Mouse (Mus musculus): ENCODE data around the gene Smc3. TPM values are rescaled to one million over a fixed set of nuclear protein-coding genes. Genes with fewer than 3 reads are reported as not detected.

Gene Smc3
- total RNA-seq, 1 experiment, result 76.0 TPM

GRCm38 (mm10) chr19:53665391-53665790 is 65.2 kb downstream of the Smc3 start:
- H3K9ac ChIP-seq (ENCODE audit: insufficient read depth, low read depth, low read length, poor library complexity, severe bottlenecking), result no peak overlapping the region
- H3K9me3 ChIP-seq (ENCODE audit: control insufficient read depth, insufficient read depth, low read depth, low read length), result no peaks in the 10 kb centered on the region
- DNase-seq (ENCODE audit: low read depth, low spot score), result no peak
- in situ Hi-C loops (cut with MboI; ENCODE audit: low sequenced_read_pairs in 2 of 2, unreplicated experiment in 2 of 2), result no loop called here
- peaks cover 0 to 5% of the 10 kb centered on the region in 2 experiments; a peak in 1 of 4 replicates for H3K4me1 ChIP-seq (ENCODE audit: control insufficient read depth in 2 of 2, insufficient read depth in 2 of 2, low read length in 2 of 2, poor library complexity in 1 of 2)
- H3K27ac ChIP-seq (ENCODE audit: insufficient read depth, low read depth, low read length, poor library complexity, severe bottlenecking), result no peak overlapping the region
- H3K4me3 ChIP-seq (ENCODE audit: insufficient read depth in 1 of 2, low read depth in 1 of 2, low read length in 2 of 2, poor library complexity in 1 of 2, severe bottlenecking in 1 of 2), result no peak overlapping the region
- TF ChIP-seq ZNF384 (IDR thresholded peaks at IDR 0.05; ENCODE audit: low read depth, low read length) (no peak), ZC3H11A (IDR thresholded peaks at IDR 0.05; ENCODE audit: borderline replicate concordance, low read depth, low read length) (no peak), MAFK (IDR thresholded peaks at IDR 0.05; ENCODE audit: insufficient read depth, low read depth, low read length) (no peak), HCFC1 (IDR thresholded peaks at IDR 0.05; ENCODE audit: borderline replicate concordance, insufficient read depth, low read length) (no peak), CHD2 (IDR thresholded peaks at IDR 0.05; ENCODE audit: low read depth, low read length) (no peak)
- H3K36me3 ChIP-seq (ENCODE audit: control insufficient read depth, insufficient read depth, low read length, poor library complexity, severe bottlenecking), result no peaks in the 10 kb centered on the region

GRCm38 (mm10) chr19:53666708-53667107 is 66.5 kb downstream of the Smc3 start:
- in situ Hi-C loops (cut with MboI; ENCODE audit: low sequenced_read_pairs in 2 of 2, unreplicated experiment in 2 of 2), result no loop called here
- H3K4me1 ChIP-seq (ENCODE audit: control insufficient read depth in 2 of 2, insufficient read depth in 2 of 2, low read length in 2 of 2, poor library complexity in 1 of 2), result peaks cover 0 to 5% of the 10 kb centered on the region in 2 experiments; a peak in 1 of 4 replicates
- no peaks in the 10 kb centered on the region for H3K9me3 ChIP-seq (ENCODE audit: control insufficient read depth, insufficient read depth, low read depth, low read length)
- no peak overlapping the region for H3K4me3 ChIP-seq (ENCODE audit: insufficient read depth in 1 of 2, low read depth in 1 of 2, low read length in 2 of 2, poor library complexity in 1 of 2, severe bottlenecking in 1 of 2)
- H3K36me3 ChIP-seq (ENCODE audit: control insufficient read depth, insufficient read depth, low read length, poor library complexity, severe bottlenecking), result no peaks in the 10 kb centered on the region
- no peak for DNase-seq (ENCODE audit: low read depth, low spot score)
- H3K9ac ChIP-seq (ENCODE audit: insufficient read depth, low read depth, low read length, poor library complexity, severe bottlenecking), result no peak overlapping the region
- no peak overlapping the region for H3K27ac ChIP-seq (ENCODE audit: insufficient read depth, low read depth, low read length, poor library complexity, severe bottlenecking)
- no peak for TF ChIP-seq HCFC1 (IDR thresholded peaks at IDR 0.05; ENCODE audit: borderline replicate concordance, insufficient read depth, low read length)
- TF ChIP-seq MAFK (IDR thresholded peaks at IDR 0.05; ENCODE audit: insufficient read depth, low read depth, low read length), result no peak
- no peak for TF ChIP-seq ZNF384 (IDR thresholded peaks at IDR 0.05; ENCODE audit: low read depth, low read length)
- TF ChIP-seq CHD2 (IDR thresholded peaks at IDR 0.05; ENCODE audit: low read depth, low read length), result no peak
- TF ChIP-seq ZC3H11A (IDR thresholded peaks at IDR 0.05; ENCODE audit: borderline replicate concordance, low read depth, low read length), result no peak

- H3K9ac ChIP-seq (ENCODE audit: insufficient read depth, low read depth, low read length, poor library complexity, severe bottlenecking), result no peak overlapping the region
- H3K4me3 ChIP-seq (ENCODE audit: insufficient read depth in 1 of 2, low read depth in 1 of 2, low read length in 2 of 2, poor library complexity in 1 of 2, severe bottlenecking in 1 of 2), result no peak overlapping the region
- TF ChIP-seq ZC3H11A (IDR thresholded peaks at IDR 0.05; ENCODE audit: borderline replicate concordance, low read depth, low read length) (no peak), HCFC1 (IDR thresholded peaks at IDR 0.05; ENCODE audit: borderline replicate concordance, insufficient read depth, low read length) (no peak), MAFK (IDR thresholded peaks at IDR 0.05; ENCODE audit: insufficient read depth, low read depth, low read length) (no peak), CHD2 (IDR thresholded peaks at IDR 0.05; ENCODE audit: low read depth, low read length) (no peak), ZNF384 (IDR thresholded peaks at IDR 0.05; ENCODE audit: low read depth, low read length) (no peak)
- no peaks in the 10 kb centered on the region for H3K9me3 ChIP-seq (ENCODE audit: control insufficient read depth, insufficient read depth, low read depth, low read length)
- in situ Hi-C loops (cut with MboI; ENCODE audit: low sequenced_read_pairs in 2 of 2, unreplicated experiment in 2 of 2), result no loop called here
- no peak for DNase-seq (ENCODE audit: low read depth, low spot score)
- H3K27ac ChIP-seq (ENCODE audit: insufficient read depth, low read depth, low read length, poor library complexity, severe bottlenecking), result no peak overlapping the region
- H3K36me3 ChIP-seq (ENCODE audit: control insufficient read depth, insufficient read depth, low read length, poor library complexity, severe bottlenecking), result no peaks in the 10 kb centered on the region
- peaks cover 0 to 3% of the 10 kb centered on the region in 2 experiments; a peak in 1 of 4 replicates for H3K4me1 ChIP-seq (ENCODE audit: control insufficient read depth in 2 of 2, insufficient read depth in 2 of 2, low read length in 2 of 2, poor library complexity in 1 of 2)
These were observed 68.6 kb downstream of the Smc3 start for GRCm38 (mm10) chr19:53668821-53669220.

- H3K27ac ChIP-seq (ENCODE audit: insufficient read depth, low read depth, low read length, poor library complexity, severe bottlenecking), result no peak overlapping the region
These were observed 70.5 kb downstream of the Smc3 start for GRCm38 (mm10) chr19:53670625-53671141.

More at GRCm38 (mm10) chr19:53670625-53671141, 70.5 kb downstream of the Smc3 start:
- Histone ChIP-seq H3K9ac (ENCODE audit: insufficient read depth, low read depth, low read length, poor library complexity, severe bottlenecking) (no peak overlapping the region), H3K36me3 (ENCODE audit: control insufficient read depth, insufficient read depth, low read length, poor library complexity, severe bottlenecking) (no peaks in the 10 kb centered on the region), H3K4me3 (ENCODE audit: insufficient read depth in 1 of 2, low read depth in 1 of 2, low read length in 2 of 2, poor library complexity in 1 of 2, severe bottlenecking in 1 of 2) (no peak overlapping the region), H3K9me3 (ENCODE audit: control insufficient read depth, insufficient read depth, low read depth, low read length) (no peaks in the 10 kb centered on the region), H3K4me1 (ENCODE audit: control insufficient read depth in 2 of 2, insufficient read depth in 2 of 2, low read length in 2 of 2, poor library complexity in 1 of 2) (peaks cover 1 to 6% of the 10 kb centered on the region in 2 experiments; a peak in 2 of 4 replicates)
- in situ Hi-C loops (cut with MboI; ENCODE audit: low sequenced_read_pairs in 2 of 2, unreplicated experiment in 2 of 2), result no loop called here
- DNase-seq (ENCODE audit: low read depth, low spot score), result no peak
- TF ChIP-seq HCFC1 (IDR thresholded peaks at IDR 0.05; ENCODE audit: borderline replicate concordance, insufficient read depth, low read length) (no peak), CHD2 (IDR thresholded peaks at IDR 0.05; ENCODE audit: low read depth, low read length) (no peak), MAFK (IDR thresholded peaks at IDR 0.05; ENCODE audit: insufficient read depth, low read depth, low read length) (no peak), ZNF384 (IDR thresholded peaks at IDR 0.05; ENCODE audit: low read depth, low read length) (no peak), ZC3H11A (IDR thresholded peaks at IDR 0.05; ENCODE audit: borderline replicate concordance, low read depth, low read length) (no peak)

Data from ES-E14 (cell line).